Mouse (Mus musculus) cerebellum, adult 18-20 months (tissue): Measurements from ENCODE around the gene Erf.
"Not testable (repeated sequence)": the region's sequence is repeated elsewhere in the genome, so short reads cannot be mapped to it uniquely, and the experiment has no call there.

ENCODE experiments used
- DNase-seq, 2 experiments: peaks; one replicate each; pipeline ENCODE4 v3.0.0; 2021

The Erf gene

GRCm38 (mm10) chr7:25266180-25266962 is 15.8 kb upstream of the Erf start:
- DNase-seq, result peak in 1 of 2 experiments; percentile 20

- DNase-seq, result not testable (repeated sequence)
Observed at GRCm38 (mm10) chr7:25265743-25266142, 15.2 kb upstream of the Erf start.

- DNase-seq, result no peak
Observed at GRCm38 (mm10) chr7:25263968-25264870, 13.7 kb upstream of the Erf start.

GRCm38 (mm10) chr7:25261896-25262295 is 11.3 kb upstream of the Erf start:
- no peak for DNase-seq

GRCm38 (mm10) chr7:25251822-25252221 is 1.3 kb upstream of the Erf start:
- DNase-seq, result peak; percentile 31 to 56

- peak; percentile 49 to 68 for DNase-seq
Observed at GRCm38 (mm10) chr7:25251071-25251791, 670 bp upstream of the Erf start.

- DNase-seq, result peak; percentile 56 to 68
Observed at GRCm38 (mm10) chr7:25249314-25250140, 1.0 kb downstream of the Erf start.

GRCm38 (mm10) chr7:25248846-25249313 is 1.7 kb downstream of the Erf start:
- DNase-seq, result no peak

- peak; percentile 51 to 52 for DNase-seq
Observed at GRCm38 (mm10) chr7:25248018-25248647, 2.4 kb downstream of the Erf start.

GRCm38 (mm10) chr7:25247498-25247897 is 3.1 kb downstream of the Erf start:
- DNase-seq, result no peak

GRCm38 (mm10) chr7:25246759-25247137 is 3.8 kb downstream of the Erf start:
- no peak for DNase-seq

- peak in 1 of 2 experiments; percentile 54 for DNase-seq
Observed at GRCm38 (mm10) chr7:25246079-25246758, 4.3 kb downstream of the Erf start.

- no peak for DNase-seq
Observed at GRCm38 (mm10) chr7:25244562-25245369, 5.8 kb downstream of the Erf start.

GRCm38 (mm10) chr7:25243361-25243760 is 7.2 kb downstream of the Erf start:
- no peak for DNase-seq

- DNase-seq, result peak; percentile 53 to 54
Observed at GRCm38 (mm10) chr7:25241062-25241461, 9.5 kb downstream of the Erf start.

- no peak for DNase-seq
Observed at GRCm38 (mm10) chr7:25240631-25241030, 9.9 kb downstream of the Erf start.

- peak; percentile 84 to 93 for DNase-seq
Observed at GRCm38 (mm10) chr7:25238829-25239623, 11.5 kb downstream of the Erf start.

GRCm38 (mm10) chr7:25238015-25238706 is 12.4 kb downstream of the Erf start:
- DNase-seq, result peak; percentile 94 to 98
